ENCODE assay signal across 11 mouse cellular contexts in genomic region chr9:108953081-108953636, GRCm38 (mm10). TPM values are rescaled to one million over a fixed set of nuclear protein-coding genes. Genes with fewer than 3 reads are reported as not detected.
DNase-seq lines count a peak whose midpoint lies in the region; ATAC-seq and TF ChIP-seq lines count a peak whose summit lies in the region.
"Had no signal": no experiment of that assay in that cellular context is flagged by ENCODE, and none has a peak within 500 bp of the region (broad histone marks: within the 10 kb centered on the region; RNA-seq: fewer than 3 reads in every experiment).

Gene Col7a1, plus strand, starts transcription at chr9:108953586.

- H3K4me3 ChIP-seq in kidney, embryonic 14.5 days (ENCODE audit: low read length): peak within 1 kb of the TSS; percentile 20
- H3K4me3 ChIP-seq in limb, embryonic 14.5 days (replicated peaks; ENCODE audit: low read length): peak within 1 kb of the TSS; percentile 21
- H3K4me3 ChIP-seq: erythroblast, embryonic 14.5 days had no signal

- peak within 1 kb of the TSS; percentile 42; the same call in 1 of the 2 replicates for H3K9ac ChIP-seq in kidney, embryonic 14.5 days (ENCODE audit: low read depth, low read length)
- no peak within 1 kb of the TSS; the same call in 1 of the 2 replicates for H3K9ac ChIP-seq in limb, embryonic 14.5 days (ENCODE audit: low read depth, low read length, severe bottlenecking)

- peak within 1 kb of the TSS; percentile 45 for H3K4me2 ChIP-seq in kidney, embryonic 14.5 days (replicated peaks; ENCODE audit: low read depth, low read length)
- H3K4me2 ChIP-seq in limb, embryonic 14.5 days (replicated peaks; ENCODE audit: low read depth, low read length, severe bottlenecking): peak within 1 kb of the TSS; percentile 36

- no peak for TF ChIP-seq POLR2A in limb, embryonic 14.5 days (IDR thresholded peaks at IDR 0.05; ENCODE audit: borderline replicate concordance, extremely low read depth, insufficient read depth, insufficient read length)

- no peak for ATAC-seq in kidney, embryonic 14.5 days (ENCODE audit: low FRiP score, low TSS enrichment)
- ATAC-seq in Patski: peak; percentile 40
- ATAC-seq in limb, embryonic 14.5 days (ENCODE audit: low FRiP score, low read depth): no peak
- ATAC-seq in megakaryocyte-erythroid progenitor cell, adult 5-6 weeks (replicated peaks; ENCODE audit: low FRiP score, low TSS enrichment, poor library complexity, severe bottlenecking): no peak

- peaks cover 24% of the 10 kb centered on the region for H3K36me3 ChIP-seq in kidney, embryonic 14.5 days (ENCODE audit: control insufficient read depth, insufficient read depth, low read length)
- H3K36me3 ChIP-seq in limb, embryonic 14.5 days (ENCODE audit: control insufficient read depth, insufficient read depth, low read length): peaks cover 24% of the 10 kb centered on the region

- H3K4me1 ChIP-seq in kidney, embryonic 14.5 days (ENCODE audit: control insufficient read depth, insufficient read depth, low read length): peaks cover 8% of the 10 kb centered on the region; the same call in 1 of the 2 replicates
- peaks cover 23% of the 10 kb centered on the region for H3K4me1 ChIP-seq in limb, embryonic 14.5 days (ENCODE audit: control insufficient read depth, insufficient read depth, low read length)

- CTCF ChIA-PET in Patski (lab: Charles Lee): no interaction called here

- WGBS in kidney, embryonic 14.5 days: 12% methylated on average over 15 of the region's 15 CpGs
- WGBS in limb, embryonic 14.5 days: 9% methylated on average over 14 of the region's 15 CpGs

- POLR2A ChIA-PET in Patski (lab: Charles Lee): no interaction called here

- in situ Hi-C loops in Patski (cut with MboI; ENCODE audit: low pct_unique_long_range_greater_than_20kb): no loop called here

- DNase-seq in adrenal gland, adult 2 months: peak; percentile 15
- no peak for DNase-seq in adrenal gland, adult 18-20 months (ENCODE audit: low spot score in 2 of 2)
- DNase-seq in kidney, adult 11 months: no peak
- peak; percentile 64 for DNase-seq in Patski (ENCODE audit: low read depth, low spot score)
- no peak for DNase-seq in limb, embryonic 14.5 days (ENCODE audit: low spot score)
- no peak for DNase-seq in left cerebral cortex, adult 8-10 months (ENCODE audit: low spot score in 2 of 2)
- DNase-seq: adrenal gland, postnatal 25 days; kidney, adult 2 months had no signal

- TF ChIP-seq CTCF in Patski (IDR thresholded peaks at IDR 0.05): no peak

- H3K27ac ChIP-seq in kidney, embryonic 14.5 days (ENCODE audit: low read depth, low read length): no peak within 1 kb of the TSS
- no peak within 1 kb of the TSS for H3K27ac ChIP-seq in limb, embryonic 14.5 days (replicated peaks; ENCODE audit: low read depth, low read length)

- no peaks in the 10 kb centered on the region for H3K9me3 ChIP-seq in kidney, embryonic 14.5 days (ENCODE audit: control insufficient read depth, low read length)
- no peaks in the 10 kb centered on the region for H3K9me3 ChIP-seq in limb, embryonic 14.5 days (ENCODE audit: control insufficient read depth, low read length)

- peaks cover 8% of the 10 kb centered on the region; the same call in 1 of the 2 replicates for H3K27me3 ChIP-seq in kidney, embryonic 14.5 days (ENCODE audit: control insufficient read depth, insufficient read depth, low read length)
- H3K27me3 ChIP-seq in Patski: no peaks in the 10 kb centered on the region
- H3K27me3 ChIP-seq in limb, embryonic 14.5 days (ENCODE audit: control insufficient read depth, insufficient read depth, low read length): peaks cover 9% of the 10 kb centered on the region; the same call in 1 of the 2 replicates

RNA-seq across cellular contexts. Expression of gene Col7a1, which starts in this region (rescaled TPM):
- 1 to 10 TPM; 3.1 to 3.3 TPM for total RNA-seq in adrenal gland, adult 2 months (2021)
- polyA plus RNA-seq in adrenal gland, adult 2 months (2012; rRNA removed): 4.6 and 6.6 TPM in 2 replicates
- 1 to 10 TPM; 6.4 to 7.5 TPM for total RNA-seq in adrenal gland, adult 18-20 months (2021)
- polyA plus RNA-seq in kidney, embryonic 14.5 days (2014; fragmentation: Nextera tagmentation; extraction: Ambion mirVana): 3.5 and 5.4 TPM in 2 replicates
- polyA plus RNA-seq in Patski (2021): 9.1 TPM
- 44.6 and 49.9 TPM in 2 replicates for polyA plus RNA-seq in limb, embryonic 14.5 days (2012; rRNA removed)
- polyA plus RNA-seq in limb, embryonic 14.5 days (2014; fragmentation: Nextera tagmentation; extraction: Ambion mirVana): 17.5 and 25.9 TPM in 2 replicates
- 0.45 TPM in 1 of 2 replicates, not detected in the other for total RNA-seq in megakaryocyte-erythroid progenitor cell, adult 5-6 weeks (2014; fragmentation: Nextera tagmentation)
- total RNA-seq in megakaryocyte-erythroid progenitor cell, adult 5-6 weeks (2017): 0.42 TPM in 1 of 2 replicates, not detected in the other
- 1 to 10 TPM; 1.5 to 2.7 (median 2.1) TPM for total RNA-seq in left cerebral cortex, adult 8-10 months (2022)

Comparison
In these comparisons a context has a peak if more than half of its experiments do, and no peak if none do; other contexts are left out.
1. DNase-seq: peak in adrenal gland, adult 2 months (single experiment) and Patski (single experiment); none in adrenal gland, adult 18-20 months (0 of 2), kidney, adult 11 months (single experiment), limb, embryonic 14.5 days (single experiment) and left cerebral cortex, adult 8-10 months (0 of 2).